Mouse (Mus musculus): Measurements from ENCODE around the gene Phldb2.
A peak's percentile ranks its signal among the peaks of the same experiment; 100 is the strongest.

The Phldb2 gene

GRCm38 (mm10) chr16:45736724-45737123 is 216.7 kb downstream of the Phldb2 start:
- no peak for DNase-seq (ENCODE audit: extremely low spot score)

GRCm38 (mm10) chr16:45729163-45729562 is 224.2 kb downstream of the Phldb2 start:
- no peak for DNase-seq (ENCODE audit: extremely low spot score)

- DNase-seq (ENCODE audit: extremely low spot score): no peak
These were observed 228.7 kb downstream of the Phldb2 start for GRCm38 (mm10) chr16:45724742-45725102.

GRCm38 (mm10) chr16:45724061-45724741 is 229.2 kb downstream of the Phldb2 start, which contains the start of gene Tagln3:
TSS of gene Tagln3 (minus strand) at chr16:45724608.
- peak; percentile 81 for DNase-seq (ENCODE audit: extremely low spot score)

- peak; percentile 24 for DNase-seq (ENCODE audit: extremely low spot score)
These were observed 230.1 kb downstream of the Phldb2 start for GRCm38 (mm10) chr16:45723172-45723901.

- no peak for DNase-seq (ENCODE audit: extremely low spot score)
These were observed 230.9 kb downstream of the Phldb2 start for GRCm38 (mm10) chr16:45722460-45722951.

- DNase-seq (ENCODE audit: extremely low spot score): no peak
These were observed 233.3 kb downstream of the Phldb2 start for GRCm38 (mm10) chr16:45720022-45720630.

- no peak for DNase-seq (ENCODE audit: extremely low spot score)
These were observed 235.1 kb downstream of the Phldb2 start for GRCm38 (mm10) chr16:45718296-45718695.

GRCm38 (mm10) chr16:45714489-45715150 is 238.8 kb downstream of the Phldb2 start:
- DNase-seq (ENCODE audit: extremely low spot score): no peak

GRCm38 (mm10) chr16:45713878-45714277 is 239.5 kb downstream of the Phldb2 start:
- DNase-seq (ENCODE audit: extremely low spot score): no peak

- DNase-seq (ENCODE audit: extremely low spot score): no peak
These were observed 240.1 kb downstream of the Phldb2 start for GRCm38 (mm10) chr16:45713261-45713660.

- no peak for DNase-seq (ENCODE audit: extremely low spot score)
These were observed 242.1 kb downstream of the Phldb2 start for GRCm38 (mm10) chr16:45711263-45711662.

- DNase-seq (ENCODE audit: extremely low spot score): no peak
These were observed 254.1 kb downstream of the Phldb2 start for GRCm38 (mm10) chr16:45699301-45699700.

GRCm38 (mm10) chr16:45697996-45698395 is 255.4 kb downstream of the Phldb2 start:
- no peak for DNase-seq (ENCODE audit: extremely low spot score)
